Comparison of ENCODE assay signal across 8 mouse cellular contexts in the genomic region with DNA sequence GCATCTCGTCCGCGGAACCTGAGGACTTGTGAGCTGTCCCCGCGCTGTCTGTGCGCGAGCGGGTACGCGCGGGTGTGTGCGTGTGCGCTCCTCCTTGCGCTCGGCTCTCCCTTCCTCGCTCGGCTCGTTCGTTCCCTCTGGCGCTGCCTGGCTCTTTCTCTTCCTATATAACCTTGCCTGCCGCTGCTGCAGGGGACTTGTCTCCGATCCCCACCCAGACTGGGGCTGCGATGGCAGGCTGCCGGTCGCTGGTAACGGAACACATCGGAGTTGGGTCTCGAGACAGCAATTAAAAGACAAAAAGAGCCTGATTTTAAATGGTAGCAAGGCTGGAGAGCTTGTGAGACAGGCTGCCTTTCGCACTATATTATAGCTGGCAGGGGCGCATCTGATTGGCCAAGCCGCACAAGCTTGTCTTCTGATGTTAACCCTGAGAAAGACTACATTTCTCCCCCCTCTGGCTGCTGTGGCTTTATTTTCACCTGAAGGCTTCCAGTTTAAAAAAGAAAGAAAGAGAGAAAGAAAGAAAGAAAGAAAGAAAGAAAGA. TPM values are rescaled to one million over a fixed set of nuclear protein-coding genes. Genes with fewer than 3 reads are reported as not detected.
DNase-seq lines count a peak whose midpoint lies in the region; ATAC-seq and TF ChIP-seq lines count a peak whose summit lies in the region.

Gene Shh, minus strand, starts transcription at position 497 of the 547 bp plus-strand sequence.

- H3K4me3 ChIP-seq in forebrain, postnatal 0 days (ENCODE audit: low read depth, low read length), result peak within 1 kb of the TSS; percentile 55
- peak within 1 kb of the TSS; percentile 57 for H3K4me3 ChIP-seq in stomach, embryonic 16.5 days (replicated peaks; ENCODE audit: low read length)

- intact Hi-C loops in left cerebral cortex, postnatal 4 days (cut with DNase I), result loop anchor here (5.0 to 10.0 kb wide), 2 partner anchors 570 to 728 kb away; partner anchors contain the start of gene Rnf32

- peak within 1 kb of the TSS; percentile 53 for H3K9ac ChIP-seq in forebrain, postnatal 0 days
- H3K9ac ChIP-seq in stomach, embryonic 16.5 days (ENCODE audit: low read length), result peak within 1 kb of the TSS; percentile 77

- H3K4me1 ChIP-seq in forebrain, postnatal 0 days (ENCODE audit: insufficient read depth), result peaks cover 12% of the 10 kb centered on the region
- peaks cover 5% of the 10 kb centered on the region for H3K4me1 ChIP-seq in stomach, embryonic 16.5 days (ENCODE audit: control insufficient read depth, insufficient read depth, low read length)

- DNase-seq in left cerebral cortex, adult 18-20 months (ENCODE audit: low spot score in 2 of 2), result peak; percentile 54 to 75
- DNase-seq in left cerebral cortex, postnatal 4 days, result no peak
- DNase-seq in adrenal gland, postnatal 36 days, result peak; percentile 27 to 44
- peak; percentile 72 for DNase-seq in forebrain, postnatal 0 days
- DNase-seq in mesoderm, embryonic 11.5 days (ENCODE audit: low read depth, low spot score), result peak; percentile 30
- no peak for DNase-seq in kidney, adult 8-10 months

- TF ChIP-seq CTCF in forebrain, postnatal 0 days (IDR thresholded peaks at IDR 0.05; ENCODE audit: low read depth), result no peak

- no peaks in the 10 kb centered on the region for H3K36me3 ChIP-seq in forebrain, postnatal 0 days (ENCODE audit: insufficient read depth)
- H3K36me3 ChIP-seq in stomach, embryonic 16.5 days (ENCODE audit: control insufficient read depth, insufficient read depth, low read length), result no peaks in the 10 kb centered on the region

- peak within 1 kb of the TSS; percentile 91 for H3K4me2 ChIP-seq in forebrain, postnatal 0 days (ENCODE audit: low read depth)
- peak within 1 kb of the TSS; percentile 66 for H3K4me2 ChIP-seq in stomach, embryonic 16.5 days (ENCODE audit: low read depth, low read length)

- ATAC-seq in forebrain, postnatal 0 days, result peak; percentile 73
- no peak for ATAC-seq in stomach, embryonic 16.5 days (ENCODE audit: insufficient read depth, low FRiP score)
- ATAC-seq in monocyte, adult 5-6 weeks (replicated peaks; ENCODE audit: insufficient number of reproducible peaks, low FRiP score, low TSS enrichment, poor library complexity, severe bottlenecking), result no peak

- 1% methylated on average over 30 of the region's 31 CpGs for WGBS in forebrain, postnatal 0 days
- WGBS in stomach, embryonic 16.5 days, result under 1% methylated on average over 31 of the region's 31 CpGs

- H3K9me3 ChIP-seq in forebrain, postnatal 0 days (ENCODE audit: low read length), result no peaks in the 10 kb centered on the region
- H3K9me3 ChIP-seq in stomach, embryonic 16.5 days (replicated peaks; ENCODE audit: control insufficient read depth, low read length), result no peaks in the 10 kb centered on the region

- peak within 1 kb of the TSS; percentile 57; the same call in 1 of the 2 replicates for H3K27ac ChIP-seq in forebrain, postnatal 0 days (ENCODE audit: low read depth, low read length)
- H3K27ac ChIP-seq in stomach, embryonic 16.5 days (ENCODE audit: low read length), result peak within 1 kb of the TSS; percentile 88

- H3K27me3 ChIP-seq in forebrain, postnatal 0 days (ENCODE audit: insufficient read depth, low read length), result peaks cover 69% of the 10 kb centered on the region
- H3K27me3 ChIP-seq in stomach, embryonic 16.5 days (ENCODE audit: control insufficient read depth, insufficient read depth, low read length), result peaks cover 65% of the 10 kb centered on the region

RNA-seq across cellular contexts. Expression of gene Shh, which starts in this region (rescaled TPM):
- 1 to 10 TPM; 2.8 to 3.7 TPM for total RNA-seq in left cerebral cortex, adult 18-20 months (2021)
- 1 to 10 TPM; 1.9 to 2.6 TPM for total RNA-seq in left cerebral cortex, postnatal 4 days (2021)
- total RNA-seq in adrenal gland, postnatal 36 days (2021), result 10 to 100 TPM; 10.6 to 25.1 TPM
- total RNA-seq in forebrain, postnatal 0 days (2014; rRNA removed), result 1.7 and 3.0 TPM in 2 replicates
- polyA plus RNA-seq in forebrain, postnatal 0 days (2015; fragmentation: Nextera tagmentation; extraction: Ambion mirVana), result 0.33 and 0.65 TPM in 2 replicates
- 3.4 and 4.1 TPM in 2 replicates for polyA plus RNA-seq in stomach, embryonic 16.5 days (2015; fragmentation: Nextera tagmentation; extraction: Ambion mirVana)
- total RNA-seq in monocyte, adult 5-6 weeks (2017), result not detected in 3 replicates

Comparison
In these comparisons a context has a peak if more than half of its experiments do, and no peak if none do; other contexts are left out.
1. DNase-seq: peak in left cerebral cortex, adult 18-20 months (2 of 2), adrenal gland, postnatal 36 days (2 of 2), forebrain, postnatal 0 days (single experiment) and mesoderm, embryonic 11.5 days (single experiment); none in left cerebral cortex, postnatal 4 days (single experiment) and kidney, adult 8-10 months (0 of 2).